Mouse (Mus musculus) midbrain, embryonic 13.5 days (tissue): ENCODE measurements around the gene Ace3. TPM values are rescaled to one million over a fixed set of nuclear protein-coding genes. Genes with fewer than 3 reads are reported as not detected.
"Not testable (repeated sequence)": the region's sequence is repeated elsewhere in the genome, so short reads cannot be mapped to it uniquely, and the experiment has no call there.

Experiments
- ATAC-seq: fragments of 200-750 bp; cut with Nextera tagmentation; 2 replicates; pipeline ENCODE4 v1.8.0; 2017; ENCODE audit warnings: mild to moderate bottlenecking, moderate TSS enrichment, moderate library complexity
- H3K27ac ChIP-seq: fragments of 300-500 bp; sonication (generic); 2 replicates; pipeline ENCODE4 v1.5.1; 2015; ENCODE audit warnings: inconsistent platforms, mild to moderate bottlenecking, moderate library complexity
- H3K27me3 ChIP-seq: fragments of 300-500 bp; sonication (generic); 2 replicates; pipeline ENCODE4 v1.6.1; 2015; ENCODE audit warnings: mild to moderate bottlenecking, inconsistent platforms
- H3K36me3 ChIP-seq: fragments of 300-500 bp; sonication (generic); 2 replicates; pipeline ENCODE4 v1.6.1; 2015; ENCODE audit warnings: mild to moderate bottlenecking, inconsistent platforms
- H3K4me1 ChIP-seq: fragments of 300-500 bp; sonication (generic); replicated peaks from 2 replicates; pipeline ENCODE4 v1.6.1; 2015; ENCODE audit warnings: inconsistent platforms
- H3K4me2 ChIP-seq: fragments of 300-500 bp; sonication (generic); replicated peaks from 2 replicates; pipeline ENCODE4 v1.6.1; 2015; ENCODE audit warnings: moderate library complexity, mild to moderate bottlenecking, inconsistent platforms
- H3K4me3 ChIP-seq: fragments of 300-500 bp; sonication (generic); replicated peaks from 2 replicates; pipeline ENCODE4 v1.5.1; 2015; ENCODE audit warnings: mild to moderate bottlenecking, inconsistent platforms
- H3K9ac ChIP-seq: fragments of 300-500 bp; sonication (generic); replicated peaks from 2 replicates; pipeline ENCODE4 v1.6.1; 2015; ENCODE audit warnings: mild to moderate bottlenecking, inconsistent platforms
- H3K9me3 ChIP-seq: fragments of 300-500 bp; sonication (generic); 2 replicates; pipeline ENCODE4 v1.6.1; 2016; ENCODE audit warnings: mild to moderate bottlenecking, inconsistent platforms
- WGBS: fragments of 180-500 bp; shearing (Covaris S2); methylation state at CpG from one replicate; pipeline ENCODE4 v1.1.7; 2015; 5-methylcytosine and 5-hydroxymethylcytosine counted together
- polyA plus RNA-seq: library from polyadenylated mRNA; unstranded; fragments of >200 nt; fragmentation: Nextera tagmentation; extraction: Ambion mirVana; gene quantifications from 2 replicates; pipeline ENCODE4 v1.2.1, GENCODE M21; 2015

Ace3 gene
- polyA plus RNA-seq, 1 experiment from 2014 or later: not detected

DNA sequence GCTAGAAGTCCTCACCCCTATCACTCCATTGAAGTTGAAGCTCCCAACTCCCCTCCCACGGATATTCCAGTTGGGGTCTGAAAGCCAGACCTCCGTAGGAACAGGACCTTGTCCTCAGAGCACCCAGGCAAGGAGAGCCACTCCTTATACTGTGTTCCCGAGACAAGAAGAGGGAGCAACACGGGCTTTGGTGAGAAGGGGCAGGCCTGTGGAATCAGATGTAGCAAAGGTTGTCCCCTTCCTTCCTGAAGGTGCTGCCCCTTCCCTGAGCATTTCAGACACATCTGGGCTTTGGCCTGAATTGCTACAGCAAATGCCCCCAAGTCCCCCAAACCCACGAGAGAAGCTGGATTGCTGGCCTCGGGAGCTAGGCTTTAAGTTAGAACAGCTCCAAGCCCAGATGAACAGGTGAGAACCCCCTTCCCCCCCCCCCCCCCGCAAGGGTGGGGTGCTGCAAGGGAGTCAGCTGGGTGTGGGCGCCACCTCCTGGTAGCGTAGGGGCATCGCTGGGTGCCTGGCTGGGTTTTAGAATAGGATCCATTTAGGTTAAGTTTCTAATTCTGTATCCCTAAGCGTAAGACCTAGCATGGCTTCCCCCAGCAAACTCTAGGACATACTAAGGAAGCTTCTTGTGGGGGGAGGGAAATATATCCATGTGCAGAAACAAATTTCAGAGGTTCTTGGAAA, 32.1 kb downstream of the Ace3 start:
- no peaks in the 10 kb centered on the region for H3K9me3 ChIP-seq
- no peaks in the 10 kb centered on the region for H3K4me1 ChIP-seq
- H3K36me3 ChIP-seq: no peaks in the 10 kb centered on the region; the same call in 1 of the 2 replicates
- 43% methylated on average over 10 of the region's 11 CpGs for WGBS
- no peak for ATAC-seq
- H3K9ac ChIP-seq: no peak overlapping the region
- no peak overlapping the region for H3K27ac ChIP-seq
- H3K27me3 ChIP-seq: peaks cover 5% of the 10 kb centered on the region
- H3K4me2 ChIP-seq: no peak overlapping the region
- no peak overlapping the region for H3K4me3 ChIP-seq

GRCm38 (mm10) chr11:106027607-106028006, 33.1 kb downstream of the Ace3 start:
- Histone ChIP-seq H3K9me3 (no peaks in the 10 kb centered on the region), H3K27me3 (no peaks in the 10 kb centered on the region; the same call in 1 of the 2 replicates), H3K36me3 (no peaks in the 10 kb centered on the region; the same call in 1 of the 2 replicates), H3K4me3 (no peak overlapping the region), H3K4me1 (no peaks in the 10 kb centered on the region), H3K4me2 (no peak overlapping the region), H3K27ac (no peak overlapping the region), H3K9ac (no peak overlapping the region)
- ATAC-seq: peak; percentile 58; the same call in 1 of the 2 replicates
- 95% methylated on average over 5 of the region's 5 CpGs for WGBS

GRCm38 (mm10) chr11:106032074-106032473, 37.6 kb downstream of the Ace3 start:
- not testable (repeated sequence) for H3K27me3 ChIP-seq, H3K36me3 ChIP-seq, H3K9me3 ChIP-seq, ATAC-seq
- H3K4me3 ChIP-seq: peak overlapping the region; percentile 34
- H3K4me2 ChIP-seq: peak overlapping the region; percentile 33; the same call in 1 of the 2 replicates
- H3K27ac ChIP-seq: peak overlapping the region; percentile 73
- H3K4me1 ChIP-seq: peaks cover 14% of the 10 kb centered on the region
- H3K9ac ChIP-seq: peak overlapping the region; percentile 54
- WGBS: 18% methylated on average over 7 of the region's 25 CpGs

- Histone ChIP-seq H3K27me3 (no peaks in the 10 kb centered on the region), H3K9ac (peak overlapping the region; percentile 52), H3K27ac (peak overlapping the region; percentile 79), H3K9me3 (no peaks in the 10 kb centered on the region), H3K36me3 (no peaks in the 10 kb centered on the region), H3K4me3 (peak overlapping the region; percentile 16), H3K4me1 (peaks cover 24% of the 10 kb centered on the region), H3K4me2 (peak overlapping the region; percentile 39)
- 31% methylated on average over 11 of the region's 11 CpGs for WGBS
- ATAC-seq: 0 out of 2 replicates have a peak, but pooled peaks have one; percentile 7
Measured at GRCm38 (mm10) chr11:106033491-106033919, 39.0 kb downstream of the Ace3 start.

DNA sequence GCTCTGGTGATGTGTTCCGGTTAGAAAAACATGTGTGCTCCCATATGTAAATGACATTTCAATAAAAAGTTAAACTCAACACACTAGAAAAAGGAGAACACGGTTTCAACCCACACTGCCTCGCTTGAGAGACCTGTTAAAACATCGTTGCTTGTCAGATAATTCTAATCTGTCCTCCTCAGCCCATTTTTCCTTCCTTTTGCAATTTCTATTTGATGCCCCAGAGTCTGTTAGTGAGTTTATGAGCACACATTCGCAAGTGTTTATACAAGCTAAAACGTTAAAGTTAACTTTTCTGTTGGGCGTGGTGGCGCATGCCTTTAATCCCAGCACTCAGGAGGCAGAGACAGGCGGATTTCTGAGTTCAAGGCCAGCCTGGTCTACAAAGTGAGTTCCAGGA, 40.5 kb downstream of the Ace3 start:
- H3K4me2 ChIP-seq: no peak overlapping the region
- H3K27ac ChIP-seq: no peak overlapping the region
- no peak for ATAC-seq
- H3K4me1 ChIP-seq: peaks cover 37% of the 10 kb centered on the region
- H3K9ac ChIP-seq: no peak overlapping the region
- no peaks in the 10 kb centered on the region for H3K9me3 ChIP-seq
- H3K27me3 ChIP-seq: no peaks in the 10 kb centered on the region
- H3K36me3 ChIP-seq: no peaks in the 10 kb centered on the region
- H3K4me3 ChIP-seq: no peak overlapping the region
- WGBS: 88% methylated on average over 9 of the region's 9 CpGs

- Histone ChIP-seq H3K4me1 (peaks cover 40% of the 10 kb centered on the region), H3K36me3 (no peaks in the 10 kb centered on the region), H3K4me2 (peak within 1 kb of the TSS; percentile 77), H3K9ac (peak within 1 kb of the TSS; percentile 92), H3K9me3 (no peaks in the 10 kb centered on the region), H3K4me3 (peak within 1 kb of the TSS; percentile 94), H3K27ac (peak within 1 kb of the TSS; percentile 93), H3K27me3 (no peaks in the 10 kb centered on the region)
- ATAC-seq: peak; percentile 99
- under 1% methylated on average over 66 of the region's 66 CpGs for WGBS
Measured at GRCm38 (mm10) chr11:106036548-106037417, 42.3 kb downstream of the Ace3 start, which contains the start of gene Dcaf7. Dcaf7 (plus strand) TSS chr11:106036872.

DNA sequence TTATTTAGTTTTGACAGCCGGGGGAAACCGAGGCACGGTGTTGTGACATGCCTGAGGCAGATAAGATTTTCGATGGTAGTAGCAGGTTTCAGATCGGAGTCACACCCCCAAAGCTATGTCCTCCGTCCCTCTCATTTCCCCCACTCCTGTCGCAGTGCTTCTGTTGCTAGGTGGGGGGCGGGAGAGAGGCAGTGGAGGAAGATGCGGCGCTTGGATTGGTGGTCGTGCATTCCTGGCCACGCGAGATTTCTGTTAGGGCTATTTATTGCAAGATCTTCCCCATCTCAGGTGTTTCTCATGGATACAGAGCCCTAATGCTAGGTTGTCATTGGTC, 42.9 kb downstream of the Ace3 start:
- peak; percentile 44 for ATAC-seq
- H3K4me3 ChIP-seq: peak overlapping the region; percentile 94
- WGBS: under 1% methylated on average over 13 of the region's 13 CpGs
- peak overlapping the region; percentile 92 for H3K9ac ChIP-seq
- H3K4me2 ChIP-seq: peak overlapping the region; percentile 74
- H3K9me3 ChIP-seq: no peaks in the 10 kb centered on the region
- peak overlapping the region; percentile 93 for H3K27ac ChIP-seq
- H3K4me1 ChIP-seq: peaks cover 40% of the 10 kb centered on the region
- H3K36me3 ChIP-seq: no peaks in the 10 kb centered on the region
- H3K27me3 ChIP-seq: no peaks in the 10 kb centered on the region

GRCm38 (mm10) chr11:106044349-106044748, 49.9 kb downstream of the Ace3 start:
- H3K9me3 ChIP-seq: no peaks in the 10 kb centered on the region
- H3K4me2 ChIP-seq: no peak overlapping the region
- no peak overlapping the region for H3K27ac ChIP-seq
- peaks cover 8% of the 10 kb centered on the region for H3K4me1 ChIP-seq
- no peaks in the 10 kb centered on the region for H3K27me3 ChIP-seq
- H3K9ac ChIP-seq: no peak overlapping the region
- ATAC-seq: no peak
- peaks cover 28% of the 10 kb centered on the region for H3K36me3 ChIP-seq
- H3K4me3 ChIP-seq: no peak overlapping the region

DNA sequence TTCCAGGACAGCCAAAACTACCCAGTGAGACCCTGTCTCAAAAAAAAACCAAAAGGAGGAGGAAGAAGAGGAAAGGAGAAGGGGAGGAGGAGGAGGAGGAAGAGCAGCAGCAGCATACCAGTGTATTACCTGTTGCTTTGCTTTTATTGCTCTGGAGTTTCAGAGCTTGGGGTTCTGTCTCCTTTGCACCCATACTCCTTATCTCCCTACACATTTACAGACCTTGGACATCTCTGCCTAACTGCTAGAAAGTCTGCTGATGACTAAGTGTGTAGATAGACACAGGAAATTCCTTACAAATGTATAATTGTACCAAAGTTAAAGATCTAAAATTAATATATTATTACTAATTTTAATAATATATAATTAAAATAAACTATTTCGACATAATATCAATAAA, 50.8 kb downstream of the Ace3 start:
- Histone ChIP-seq H3K27ac (no peak overlapping the region), H3K9me3 (no peaks in the 10 kb centered on the region), H3K36me3 (peaks cover 36% of the 10 kb centered on the region), H3K4me1 (peaks cover 3% of the 10 kb centered on the region; the same call in 1 of the 2 replicates), H3K4me2 (no peak overlapping the region), H3K4me3 (no peak overlapping the region), H3K27me3 (no peaks in the 10 kb centered on the region), H3K9ac (no peak overlapping the region)
- ATAC-seq: no peak
- WGBS: 94% methylated on average over 1 of the region's 1 CpGs

DNA sequence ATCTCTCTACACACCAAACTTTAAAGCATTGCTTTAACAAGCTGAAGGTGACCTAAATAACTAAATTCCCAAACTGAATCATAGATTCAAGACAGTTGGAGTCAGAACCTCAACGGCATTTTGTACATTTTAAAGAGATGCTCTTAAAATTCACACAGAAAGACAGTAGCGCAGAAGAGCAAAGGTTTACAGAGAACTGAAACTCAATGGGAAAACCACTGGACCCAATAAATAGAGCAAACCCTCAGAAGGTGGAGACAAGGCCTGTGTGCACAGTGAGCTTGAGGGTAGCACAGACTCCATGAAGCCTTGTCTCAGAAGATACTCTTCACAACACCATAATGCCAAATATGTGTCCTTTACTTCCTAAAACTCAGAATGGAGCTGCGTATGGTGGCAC, 51.3 kb downstream of the Ace3 start:
- no peak for ATAC-seq
- Histone ChIP-seq H3K36me3 (peaks cover 38% of the 10 kb centered on the region), H3K27me3 (no peaks in the 10 kb centered on the region), H3K9ac (no peak overlapping the region), H3K27ac (no peak overlapping the region), H3K9me3 (no peaks in the 10 kb centered on the region), H3K4me2 (no peak overlapping the region), H3K4me3 (no peak overlapping the region), H3K4me1 (peaks cover under 1% of the 10 kb centered on the region; the same call in 1 of the 2 replicates)
- 96% methylated on average over 3 of the region's 3 CpGs for WGBS

DNA sequence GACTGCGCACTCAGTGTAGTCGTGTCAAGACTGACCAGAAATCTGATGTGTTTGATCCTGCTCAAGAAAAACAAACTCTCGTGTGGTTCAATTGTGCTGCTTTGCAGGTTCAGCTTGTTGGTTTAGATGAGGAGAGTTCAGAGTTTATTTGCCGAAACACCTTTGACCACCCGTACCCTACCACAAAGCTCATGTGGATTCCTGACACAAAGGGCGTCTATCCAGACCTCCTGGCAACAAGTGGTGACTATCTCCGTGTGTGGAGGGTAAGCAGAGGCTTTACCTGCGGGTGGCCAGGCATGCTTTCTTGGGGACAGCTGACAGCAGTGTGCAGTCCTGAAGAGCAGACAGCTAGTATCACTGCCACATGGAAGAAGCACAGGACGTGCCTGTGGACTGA, 52.1 kb downstream of the Ace3 start:
- H3K9me3 ChIP-seq: no peaks in the 10 kb centered on the region
- no peaks in the 10 kb centered on the region for H3K4me1 ChIP-seq
- no peak overlapping the region for H3K27ac ChIP-seq
- H3K36me3 ChIP-seq: peaks cover 46% of the 10 kb centered on the region
- ATAC-seq: no peak
- no peak overlapping the region for H3K4me2 ChIP-seq
- no peaks in the 10 kb centered on the region for H3K27me3 ChIP-seq
- no peak overlapping the region for H3K9ac ChIP-seq
- no peak overlapping the region for H3K4me3 ChIP-seq
- 90% methylated on average over 9 of the region's 9 CpGs for WGBS

- H3K36me3 ChIP-seq: peaks cover 95% of the 10 kb centered on the region
- no peak overlapping the region for H3K27ac ChIP-seq
- no peak overlapping the region for H3K9ac ChIP-seq
- ATAC-seq: no peak
- no peaks in the 10 kb centered on the region for H3K4me1 ChIP-seq
- no peaks in the 10 kb centered on the region for H3K9me3 ChIP-seq
- H3K4me3 ChIP-seq: no peak overlapping the region
- H3K4me2 ChIP-seq: no peak overlapping the region
- no peaks in the 10 kb centered on the region for H3K27me3 ChIP-seq
- WGBS: 100% methylated on average over 2 of the region's 2 CpGs
Measured at GRCm38 (mm10) chr11:106053921-106054320, 59.4 kb downstream of the Ace3 start.
